Mouse (Mus musculus) ES-CJ7 (cell line): Measurements from ENCODE around the gene Trip12.
A peak's percentile ranks its signal among the peaks of the same experiment; 100 is the strongest.

ENCODE experiments used
- DNase-seq: peaks from one replicate; pipeline ENCODE4 v3.0.0; 2011; ENCODE audit warnings: low read depth, low spot score

The Trip12 gene

GRCm38 (mm10) chr1:84795335-84795734, 45.0 kb downstream of the Trip12 start:
- no peak for DNase-seq

DNA sequence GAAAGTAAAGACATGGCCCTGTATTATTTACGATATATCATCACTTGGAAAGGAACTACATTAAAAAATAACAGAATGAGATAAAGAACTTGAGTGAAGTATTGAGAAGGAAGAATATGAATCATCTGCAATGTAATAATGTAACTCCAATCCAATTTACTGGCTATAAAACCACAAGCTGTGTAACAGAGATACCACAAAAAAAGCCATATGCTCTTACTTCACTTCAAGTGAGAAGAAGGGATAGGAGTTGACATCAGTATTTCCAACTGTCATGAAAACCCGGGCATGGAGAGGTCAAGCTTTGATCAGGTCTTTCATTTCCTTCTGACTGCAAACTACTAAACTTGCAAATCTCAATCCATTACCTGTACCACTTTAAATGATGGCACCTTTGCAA, 48.9 kb downstream of the Trip12 start:
- DNase-seq = no peak

DNA sequence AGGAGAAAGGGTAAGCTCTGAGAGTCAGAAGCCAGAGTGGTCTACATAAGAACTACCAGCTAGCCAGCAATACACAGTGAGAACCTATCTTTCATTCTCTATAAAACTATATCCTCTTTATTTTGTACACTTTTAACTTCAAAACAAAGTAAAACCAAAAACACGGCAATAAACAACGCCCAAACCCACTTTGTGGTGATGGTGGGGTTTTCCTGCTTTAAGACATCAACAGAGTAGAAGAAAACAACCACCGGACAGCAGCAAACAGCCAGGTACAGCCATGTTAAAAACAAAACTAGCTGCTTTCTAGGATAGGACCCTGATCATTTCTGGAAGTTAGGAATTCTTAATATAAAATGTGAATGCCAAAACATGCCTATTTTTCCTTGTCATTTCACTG, 59.7 kb downstream of the Trip12 start:
- no peak for DNase-seq

DNA sequence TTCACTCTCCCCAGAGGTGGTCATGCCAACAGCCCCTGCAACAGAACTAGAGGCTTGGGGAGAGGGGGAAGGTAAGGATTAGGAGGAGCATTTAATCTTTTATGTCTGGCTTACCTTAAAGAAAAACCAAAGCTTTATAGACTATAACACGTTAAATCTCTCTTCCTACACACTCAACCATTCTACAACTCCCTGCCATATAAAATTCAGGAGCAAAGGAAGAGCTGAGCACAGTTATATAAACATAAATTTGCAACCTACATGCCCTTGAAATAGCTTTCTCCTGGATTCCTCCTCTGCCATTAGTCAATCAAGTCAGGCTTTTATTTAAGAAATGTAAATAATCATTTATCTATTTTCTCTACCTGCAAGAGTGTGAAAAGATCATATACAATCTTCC, 62.9 kb downstream of the Trip12 start:
- no peak for DNase-seq

- no peak for DNase-seq
These were observed 81.5 kb downstream of the Trip12 start for GRCm38 (mm10) chr1:84758843-84759242.

- DNase-seq = no peak
These were observed 98.2 kb downstream of the Trip12 start for GRCm38 (mm10) chr1:84742156-84742555.

DNA sequence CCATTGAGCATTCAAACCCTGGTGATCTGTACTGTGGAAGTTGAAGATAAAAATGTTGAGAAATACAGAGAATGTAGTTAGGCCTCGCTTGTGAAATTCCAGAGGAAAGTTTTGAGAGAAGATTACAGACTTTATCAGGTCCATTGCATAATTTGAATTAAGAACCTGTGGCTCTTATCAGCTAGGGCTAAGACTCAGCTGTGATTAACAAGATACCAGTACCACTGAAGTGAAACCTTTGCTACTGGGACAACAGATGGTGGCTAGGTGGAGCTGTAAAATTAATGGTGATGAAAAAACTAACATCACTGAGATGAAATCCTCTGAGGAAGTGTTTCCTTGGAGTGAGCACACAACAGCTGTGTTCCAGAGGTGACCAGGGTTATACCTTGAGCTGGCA, 100.2 kb downstream of the Trip12 start:
- DNase-seq = no peak

GRCm38 (mm10) chr1:84737097-84737496, 103.2 kb downstream of the Trip12 start:
- DNase-seq = no peak

DNA sequence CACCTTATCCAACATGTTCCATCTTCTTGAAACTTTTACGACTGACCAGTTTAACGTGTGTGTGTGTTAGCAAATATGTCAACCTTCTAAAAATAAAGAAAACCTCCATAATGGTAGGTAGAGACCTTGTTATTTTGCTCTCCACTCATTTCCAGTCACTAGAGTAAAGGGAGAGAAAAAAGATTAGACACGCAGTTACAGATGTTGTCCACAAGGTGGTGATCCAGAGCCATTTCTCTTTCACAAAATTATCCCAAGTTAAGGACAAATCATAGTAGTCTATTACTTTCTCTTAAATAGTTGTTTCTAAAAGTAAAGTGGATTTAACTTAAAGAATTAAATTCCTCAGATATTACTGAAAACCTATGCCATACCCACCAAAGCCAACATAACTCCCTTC, 106.5 kb downstream of the Trip12 start:
- DNase-seq = peak; percentile 51

GRCm38 (mm10) chr1:84731763-84732162, 108.6 kb downstream of the Trip12 start:
- DNase-seq = peak; percentile 51

DNA sequence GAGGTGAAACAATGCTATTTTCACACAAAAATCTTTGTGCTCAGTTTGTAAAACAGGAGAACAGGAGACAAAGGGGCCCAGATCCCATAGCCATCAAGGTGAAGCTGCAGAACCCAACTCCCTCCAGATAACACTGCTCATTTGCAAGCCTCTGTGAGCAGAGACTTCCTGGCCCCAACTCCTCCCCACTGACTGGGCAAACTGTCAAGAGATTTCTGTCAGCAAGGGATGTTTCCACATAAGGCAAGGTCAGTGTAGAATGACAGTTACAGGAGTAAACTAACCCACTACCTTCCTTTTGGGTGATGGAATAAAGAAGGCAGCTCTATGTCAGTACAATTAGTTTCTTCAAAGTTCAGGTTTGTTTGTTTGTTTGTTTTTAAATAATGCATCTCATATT, 117.5 kb downstream of the Trip12 start:
- no peak for DNase-seq

GRCm38 (mm10) chr1:84722371-84722770, 117.9 kb downstream of the Trip12 start:
- no peak for DNase-seq

- no peak for DNase-seq
These were observed 118.4 kb downstream of the Trip12 start for GRCm38 (mm10) chr1:84721942-84722341.

DNA sequence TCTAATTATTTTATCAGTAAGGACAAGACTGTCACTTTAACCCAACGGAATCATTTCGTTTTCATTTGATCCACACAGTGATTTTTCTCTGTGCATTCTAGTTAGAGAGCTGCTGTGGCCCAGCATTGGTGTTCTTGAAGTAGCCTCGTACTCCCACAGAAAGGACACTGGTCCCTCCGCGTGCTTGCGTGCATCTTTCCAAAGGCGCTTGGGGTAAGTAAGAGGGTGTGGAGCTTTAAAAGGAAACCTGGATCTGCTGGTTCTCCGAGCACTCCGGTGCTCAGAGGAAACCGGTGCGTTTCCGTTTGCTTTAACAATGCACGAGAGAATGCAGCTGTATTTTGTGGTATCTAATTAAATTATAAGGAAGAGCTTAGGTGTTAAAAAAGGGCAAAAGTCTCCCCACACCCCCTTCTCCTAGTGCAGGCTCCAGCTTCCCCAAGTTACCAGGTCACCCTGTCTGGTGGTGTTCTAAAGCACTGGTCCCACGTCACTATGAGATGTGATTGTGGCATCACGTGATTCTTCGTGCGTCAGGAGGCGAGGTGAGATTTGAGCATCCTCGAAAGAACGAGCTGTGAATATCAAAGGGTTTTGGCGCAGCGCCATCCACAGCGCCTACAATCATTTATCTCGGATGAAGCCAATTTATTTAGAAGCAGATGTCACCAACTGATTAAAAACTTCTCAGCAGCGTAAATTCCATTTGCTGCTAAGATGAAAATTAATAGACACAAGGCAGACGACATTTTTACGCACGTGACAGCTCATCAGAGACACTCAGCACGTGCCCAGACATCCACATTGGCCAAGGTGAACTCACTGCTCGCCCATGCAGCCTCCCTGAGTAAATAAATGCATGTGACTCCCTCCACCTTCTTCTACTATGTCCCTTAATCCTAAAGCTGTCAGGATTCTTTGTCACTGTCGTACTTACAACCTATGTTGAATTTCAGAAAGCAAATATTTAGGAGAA, 130.2 kb downstream of the Trip12 start:
- peak; percentile 58 for DNase-seq

DNA sequence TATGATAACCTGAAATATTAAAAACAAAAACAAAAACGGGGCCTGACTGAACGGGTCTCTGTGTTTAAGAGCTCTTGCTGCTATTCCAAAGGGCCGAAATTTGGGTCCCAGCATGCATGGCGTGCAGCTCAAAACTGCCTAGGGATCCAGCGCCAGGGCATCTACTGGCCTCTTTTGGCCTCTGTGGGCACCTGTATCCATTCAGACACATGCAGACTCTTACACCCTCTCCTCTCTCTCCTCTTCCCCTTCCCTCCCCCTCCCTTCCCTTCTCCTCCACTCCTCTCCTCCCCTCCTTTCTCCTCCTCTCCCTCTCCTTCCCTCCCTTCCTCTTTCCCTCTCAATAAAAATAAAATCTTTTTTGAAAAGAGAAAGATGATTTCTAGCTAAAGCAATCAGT, 130.9 kb downstream of the Trip12 start:
- DNase-seq = no peak

DNA sequence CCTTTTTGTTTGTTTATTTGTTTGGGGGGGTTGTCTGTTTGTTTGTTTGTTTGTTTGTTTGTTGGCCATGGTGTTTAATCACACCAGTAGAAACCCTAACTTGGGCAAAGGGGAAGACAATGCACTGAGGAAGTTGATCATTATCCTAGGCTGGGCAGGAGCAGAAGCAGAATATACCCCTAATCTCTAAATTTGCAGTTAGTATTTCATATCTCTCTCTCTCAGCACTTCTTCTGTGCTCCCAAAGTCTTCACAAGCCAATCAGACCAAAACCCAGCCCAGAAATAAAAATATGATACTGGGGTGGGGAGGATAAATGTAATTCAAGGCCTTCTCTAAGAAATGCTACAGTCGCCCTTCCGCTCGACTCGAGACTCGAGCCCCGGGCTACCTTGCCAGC, 140.1 kb downstream of the Trip12 start:
- no peak for DNase-seq

- peak; percentile 94 for DNase-seq
These were observed 143.2 kb downstream of the Trip12 start for GRCm38 (mm10) chr1:84697136-84697535.

GRCm38 (mm10) chr1:84695517-84696411, 144.6 kb downstream of the Trip12 start, which contains the start of gene Dner:
Gene Dner, minus strand, starts transcription at chr1:84696221.
- DNase-seq = peak; percentile 96

- peak; percentile 28 for DNase-seq
These were observed 145.4 kb downstream of the Trip12 start for GRCm38 (mm10) chr1:84694688-84695474.

- DNase-seq = no peak
These were observed 162.4 kb downstream of the Trip12 start for GRCm38 (mm10) chr1:84677910-84678309.
